Mouse (Mus musculus): ENCODE data around the gene Akt1. TPM values are rescaled to one million over a fixed set of nuclear protein-coding genes. Genes with fewer than 3 reads are reported as not detected.

Akt1 gene
- total RNA-seq, 2 experiments from 2014 or later, result 22.6 to 40.9 TPM

DNA sequence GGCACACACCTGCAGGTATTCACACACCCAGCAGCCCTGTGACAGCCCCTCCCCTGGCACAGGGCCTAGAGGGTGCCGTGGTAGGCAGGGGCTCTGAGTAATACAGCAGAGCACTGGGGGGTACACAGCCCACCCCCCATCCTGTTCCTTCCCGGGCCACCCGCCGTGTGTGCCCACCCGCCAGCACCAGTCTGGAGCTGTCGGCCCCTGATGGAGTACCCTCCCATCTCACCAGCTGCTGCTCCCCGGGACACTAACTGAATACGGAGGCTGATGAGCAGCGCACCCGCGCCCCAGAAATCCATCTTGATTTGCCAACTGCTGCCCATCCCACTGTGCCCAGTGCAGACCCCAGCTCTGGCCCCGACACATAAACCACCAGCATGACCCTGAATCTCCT is 11.0 kb downstream of the Akt1 start:
- no peak for ATAC-seq (replicated peaks; ENCODE audit: low FRiP score, poor library complexity, severe bottlenecking)

GRCm38 (mm10) chr12:112663303-112663702 is 11.4 kb downstream of the Akt1 start:
- ATAC-seq (replicated peaks; ENCODE audit: low FRiP score, poor library complexity, severe bottlenecking), result no peak

GRCm38 (mm10) chr12:112661851-112662250 is 12.8 kb downstream of the Akt1 start:
- no peak for ATAC-seq (replicated peaks; ENCODE audit: low FRiP score, poor library complexity, severe bottlenecking)

DNA sequence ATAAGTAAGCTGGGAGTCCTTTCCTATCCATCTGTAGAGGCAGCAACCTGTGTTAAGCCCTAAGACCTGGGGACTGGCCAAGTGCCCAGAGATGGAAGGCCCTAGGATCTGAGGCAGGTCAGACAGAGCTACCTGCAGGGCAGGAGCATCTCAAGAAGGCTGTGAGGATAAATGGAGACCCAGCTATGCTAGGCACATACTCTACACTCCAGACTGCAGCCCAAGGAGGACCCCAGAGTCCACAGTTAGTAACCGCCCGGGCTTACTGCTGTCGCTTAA is 13.4 kb downstream of the Akt1 start:
- no peak for ATAC-seq (replicated peaks; ENCODE audit: low FRiP score, poor library complexity, severe bottlenecking)

GRCm38 (mm10) chr12:112660576-112661326 is 13.9 kb downstream of the Akt1 start:
- ATAC-seq (replicated peaks; ENCODE audit: low FRiP score, poor library complexity, severe bottlenecking), result no peak

GRCm38 (mm10) chr12:112659109-112659508 is 15.6 kb downstream of the Akt1 start:
- no peak for ATAC-seq (replicated peaks; ENCODE audit: low FRiP score, poor library complexity, severe bottlenecking)

- no peak for ATAC-seq (replicated peaks; ENCODE audit: low FRiP score, poor library complexity, severe bottlenecking)
Observed at GRCm38 (mm10) chr12:112658619-112659018, 16.1 kb downstream of the Akt1 start.

DNA sequence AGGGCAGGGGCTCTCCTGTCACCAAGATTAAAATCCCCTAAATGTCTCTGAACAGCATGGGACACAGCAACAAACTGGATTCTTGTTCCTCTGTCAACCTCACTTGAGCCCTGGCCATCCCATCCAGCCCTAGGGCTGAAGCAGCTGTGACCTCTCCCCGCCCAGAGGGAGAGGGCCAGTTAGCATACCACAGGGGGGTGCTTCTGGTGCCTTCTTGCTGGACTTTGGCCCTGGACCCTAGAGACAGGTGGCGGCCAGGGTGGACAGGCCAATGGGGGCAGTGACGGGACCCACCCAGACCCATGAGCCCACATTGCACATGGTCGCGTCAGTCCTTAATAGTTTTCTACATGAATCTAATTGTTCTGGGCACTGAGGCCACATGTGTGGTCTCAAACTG is 20.6 kb downstream of the Akt1 start:
- no peak for ATAC-seq (replicated peaks; ENCODE audit: low FRiP score, poor library complexity, severe bottlenecking)

DNA sequence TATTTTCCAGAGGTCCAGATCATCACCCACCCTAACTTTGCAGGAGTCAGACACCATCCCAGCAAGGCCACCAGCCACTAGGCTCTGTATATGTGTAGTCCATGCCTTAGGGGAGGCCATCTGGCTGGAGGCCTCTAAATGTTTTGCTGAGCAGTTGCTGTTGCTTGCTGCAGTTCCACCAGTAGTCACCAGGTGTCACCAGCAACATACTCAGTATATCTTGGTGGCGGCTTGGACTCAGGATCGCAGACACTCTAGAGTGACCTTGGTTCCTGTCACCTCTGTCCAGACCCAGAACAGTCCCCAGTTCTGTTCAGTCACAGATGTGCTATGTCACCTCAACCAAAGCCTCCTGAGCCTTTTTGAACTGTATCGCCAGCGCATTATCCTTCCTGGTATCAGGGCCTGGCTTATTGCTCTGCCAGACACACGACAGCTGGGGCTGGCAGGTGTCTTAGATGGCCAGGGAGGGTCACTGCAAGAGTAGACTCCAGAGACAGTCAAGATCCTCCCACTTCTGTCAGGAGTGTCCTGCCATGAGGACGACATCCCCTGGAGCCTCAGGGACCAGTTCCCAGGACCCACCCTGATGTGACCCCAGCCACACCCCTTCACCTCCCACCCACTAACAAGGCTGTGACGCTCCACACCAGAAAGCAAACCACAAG is 21.4 kb downstream of the Akt1 start:
- peak; percentile 80 for ATAC-seq (replicated peaks; ENCODE audit: low FRiP score, poor library complexity, severe bottlenecking)

DNA sequence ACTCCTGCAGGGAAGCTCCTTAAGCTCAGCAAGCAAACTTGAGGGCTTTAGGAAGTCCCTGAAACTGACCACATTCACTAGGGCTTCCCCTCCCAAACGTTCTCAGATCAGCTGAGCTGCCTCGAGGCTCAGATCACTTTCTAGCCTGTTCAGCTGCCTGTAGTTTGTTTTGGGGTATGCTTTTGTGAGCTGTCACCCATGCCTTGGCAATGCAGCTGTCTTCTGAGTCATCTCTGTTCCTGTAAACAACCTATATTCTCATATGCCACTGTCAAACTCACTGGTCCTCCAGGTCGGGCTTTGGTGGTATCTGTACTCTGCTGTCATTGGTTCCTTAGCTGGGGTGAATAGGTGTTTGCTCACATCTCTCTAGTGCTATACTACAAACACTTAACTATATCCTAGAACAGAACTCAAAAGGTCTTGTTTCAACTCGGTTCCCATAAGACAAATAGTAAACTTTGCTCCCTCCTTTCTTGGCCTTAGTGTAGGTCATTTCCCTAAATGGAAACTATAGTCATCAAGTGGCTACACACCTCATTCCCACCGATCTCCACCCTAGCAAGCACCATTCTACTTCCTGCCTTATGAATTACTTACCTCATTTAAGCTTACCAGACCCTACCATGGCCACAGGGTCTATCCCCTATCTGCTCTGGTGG is 22.8 kb downstream of the Akt1 start:
- no peak for ATAC-seq (replicated peaks; ENCODE audit: low FRiP score, poor library complexity, severe bottlenecking)

DNA sequence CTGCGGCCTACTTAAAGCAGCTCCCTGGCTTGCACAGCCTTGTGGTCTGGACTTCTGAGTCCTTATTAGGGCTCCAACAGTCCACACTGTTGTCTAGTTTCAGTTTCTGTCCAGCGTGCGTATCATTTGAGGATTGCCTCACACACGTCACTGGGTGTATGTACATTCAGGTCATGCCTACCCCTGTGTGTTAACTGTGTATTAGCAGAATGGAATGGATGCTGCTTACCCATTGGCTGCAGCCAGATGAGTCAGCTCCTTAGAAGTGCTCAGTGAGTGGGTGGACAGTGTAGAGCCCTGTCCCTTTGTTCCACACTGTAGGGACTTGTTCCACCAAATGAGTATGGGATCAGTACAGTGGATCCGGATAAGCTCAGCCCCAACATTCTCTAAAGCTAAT is 26.6 kb downstream of the Akt1 start:
- no peak for ATAC-seq (replicated peaks; ENCODE audit: low FRiP score, poor library complexity, severe bottlenecking)

- no peak for ATAC-seq (replicated peaks; ENCODE audit: low FRiP score, poor library complexity, severe bottlenecking)
Observed at GRCm38 (mm10) chr12:112646139-112646538, 28.5 kb downstream of the Akt1 start.

DNA sequence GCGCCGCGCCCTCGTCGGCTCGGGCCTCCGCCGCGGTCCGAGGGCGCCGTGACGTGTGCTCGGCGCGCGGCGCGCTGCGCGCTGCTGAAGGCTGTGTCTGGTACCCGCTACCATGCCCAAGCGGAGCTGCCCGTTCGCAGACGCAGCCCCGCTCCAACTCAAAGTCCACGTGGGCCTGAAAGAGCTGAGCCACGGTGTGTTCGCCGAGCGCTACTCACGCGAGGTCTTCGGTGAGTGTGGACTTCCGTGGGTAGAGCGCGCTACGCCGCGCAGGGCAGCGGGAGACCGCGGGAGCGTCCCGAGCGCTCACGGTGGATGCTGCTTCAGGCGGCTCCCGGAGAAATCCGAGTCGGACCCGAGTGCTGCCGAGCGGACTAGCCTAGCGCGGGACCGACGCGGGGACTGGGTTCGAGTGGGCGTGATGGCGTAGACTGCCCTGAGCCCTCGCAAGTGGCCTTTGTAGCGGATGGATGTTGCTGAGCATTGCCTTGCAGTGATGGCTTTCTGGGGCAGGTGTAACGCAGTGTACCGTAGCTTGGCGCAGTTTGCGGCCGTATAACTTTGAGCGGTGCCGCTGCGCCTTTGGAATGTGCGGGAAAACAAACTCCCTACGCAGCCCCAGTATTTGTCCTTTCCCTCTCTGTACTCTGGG is 29.7 kb downstream of the Akt1 start:
- peak; percentile 40 for ATAC-seq (replicated peaks; ENCODE audit: low FRiP score, poor library complexity, severe bottlenecking)

- peak; percentile 91 for ATAC-seq (replicated peaks; ENCODE audit: low FRiP score, poor library complexity, severe bottlenecking)
Observed at GRCm38 (mm10) chr12:112644180-112644854, 30.4 kb downstream of the Akt1 start, which contains the start of gene Siva1. TSS of gene Siva1 (plus strand) at chr12:112644679.

- ATAC-seq (replicated peaks; ENCODE audit: low FRiP score, poor library complexity, severe bottlenecking), result no peak
Observed at GRCm38 (mm10) chr12:112643126-112643525, 31.6 kb downstream of the Akt1 start.

DNA sequence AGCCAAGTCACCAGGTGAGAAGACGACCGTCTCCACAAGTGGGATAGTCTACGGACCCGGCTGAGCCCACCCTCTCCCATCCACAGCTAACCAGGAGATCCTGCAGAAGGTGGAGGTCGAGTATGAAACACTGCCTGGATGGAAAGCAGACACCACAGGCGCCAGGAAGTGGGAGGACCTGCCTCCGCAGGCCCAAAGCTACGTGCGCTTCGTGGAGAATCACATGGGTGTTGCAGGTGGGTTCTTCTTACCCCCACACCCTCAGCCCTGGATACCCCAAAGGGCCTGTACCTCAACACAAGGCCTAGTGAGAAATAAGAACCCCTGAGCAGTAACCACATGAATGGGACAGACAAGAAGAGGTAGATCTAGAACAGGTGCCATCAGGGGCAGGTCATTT is 35.2 kb downstream of the Akt1 start:
- ATAC-seq (replicated peaks; ENCODE audit: low FRiP score, poor library complexity, severe bottlenecking), result no peak

DNA sequence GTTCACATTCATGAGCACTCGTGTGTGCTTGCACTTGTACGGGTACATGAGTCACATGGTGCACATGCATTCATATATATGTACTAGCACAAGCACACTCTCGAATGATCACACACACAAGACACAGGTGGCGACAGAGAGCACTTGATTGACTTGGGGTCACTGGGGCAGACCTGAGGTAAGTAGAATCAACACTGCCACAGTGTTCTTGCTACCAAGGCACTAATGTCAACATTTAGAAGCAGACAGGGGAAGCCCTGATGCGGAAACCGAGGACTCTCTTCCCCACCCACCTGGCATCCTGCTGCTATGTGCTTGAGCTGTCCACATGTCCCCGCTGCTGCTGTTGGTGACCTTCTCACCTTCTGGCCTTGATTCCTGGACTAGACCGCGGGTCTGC is 41.0 kb downstream of the Akt1 start:
- ATAC-seq (replicated peaks; ENCODE audit: low FRiP score, poor library complexity, severe bottlenecking), result no peak

GRCm38 (mm10) chr12:112632907-112633306 is 41.8 kb downstream of the Akt1 start:
- no peak for ATAC-seq (replicated peaks; ENCODE audit: low FRiP score, poor library complexity, severe bottlenecking)

- ATAC-seq (replicated peaks; ENCODE audit: low FRiP score, poor library complexity, severe bottlenecking), result no peak
Observed at GRCm38 (mm10) chr12:112632084-112632777, 42.5 kb downstream of the Akt1 start.

DNA sequence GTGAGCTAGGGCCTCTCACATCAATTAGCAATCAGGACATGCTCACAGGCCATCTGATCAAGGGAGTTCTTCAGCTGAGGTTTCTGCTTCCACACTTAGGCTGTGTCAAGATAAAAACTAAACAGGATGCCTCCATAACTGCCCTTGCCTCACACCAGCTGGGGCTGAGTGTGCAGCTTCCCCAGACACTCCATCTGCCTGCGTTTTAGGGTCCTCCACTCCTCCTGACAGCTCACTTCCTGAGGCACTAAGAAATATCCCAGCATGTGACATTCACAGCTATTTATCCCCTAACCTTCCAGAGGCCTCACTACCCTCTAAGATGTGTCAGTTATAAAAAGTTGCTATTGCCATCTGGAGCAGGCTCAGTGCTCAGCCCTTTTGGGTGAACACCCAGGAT is 43.2 kb downstream of the Akt1 start:
- ATAC-seq (replicated peaks; ENCODE audit: low FRiP score, poor library complexity, severe bottlenecking), result no peak

Measured in erythroid progenitor cell, adult 5-6 weeks (primary cell).